8 mouse cellular contexts compared by ENCODE assay signal in the genomic region with DNA sequence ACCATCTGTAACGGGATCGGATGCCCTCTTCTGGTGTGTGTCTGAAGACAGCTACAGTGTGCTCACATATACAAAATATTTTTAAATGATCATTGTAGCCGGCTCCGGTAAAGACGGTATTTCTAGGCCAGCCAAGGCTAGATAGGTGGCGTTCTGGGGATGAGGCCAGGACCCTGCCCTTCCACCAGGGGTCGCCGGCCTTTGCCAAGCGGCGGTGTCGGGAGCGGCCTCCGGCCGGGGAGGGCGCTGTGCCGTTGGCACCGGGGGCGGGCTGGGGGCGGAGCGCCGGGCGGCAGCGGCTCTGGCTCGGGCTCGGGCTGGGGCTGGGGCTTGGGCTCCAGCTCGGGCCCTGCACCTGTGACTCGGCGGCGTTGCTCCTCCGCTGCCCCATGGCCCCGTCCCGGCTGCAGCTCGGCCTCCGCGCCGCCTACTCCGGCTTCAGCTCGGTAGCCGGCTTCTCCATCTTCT. TPM values are rescaled to one million over a fixed set of nuclear protein-coding genes. Genes with fewer than 3 reads are reported as not detected.
DNase-seq lines count a peak whose midpoint lies in the region; ATAC-seq and TF ChIP-seq lines count a peak whose summit lies in the region.

No protein-coding gene starts in this region.

- peak overlapping the region; percentile 81 for H3K9ac ChIP-seq in embryonic facial prominence, embryonic 12.5 days
- peak overlapping the region; percentile 89 for H3K9ac ChIP-seq in kidney, embryonic 14.5 days (ENCODE audit: low read depth, low read length)
- peak overlapping the region; percentile 78 for H3K9ac ChIP-seq in limb, embryonic 15.5 days
- H3K9ac ChIP-seq in midbrain, postnatal 0 days (replicated peaks; ENCODE audit: low read length, poor library complexity, severe bottlenecking): peak overlapping the region; percentile 98

- WGBS in embryonic facial prominence, embryonic 12.5 days: 2% methylated on average over 39 of the region's 39 CpGs
- 2% methylated on average over 39 of the region's 39 CpGs for WGBS in kidney, embryonic 14.5 days
- 4% methylated on average over 35 of the region's 39 CpGs for WGBS in limb, embryonic 15.5 days
- 2% methylated on average over 34 of the region's 39 CpGs for WGBS in midbrain, postnatal 0 days

- H3K4me2 ChIP-seq in embryonic facial prominence, embryonic 12.5 days (replicated peaks): peak overlapping the region; percentile 96
- peak overlapping the region; percentile 87 for H3K4me2 ChIP-seq in kidney, embryonic 14.5 days (replicated peaks; ENCODE audit: low read depth, low read length)
- peak overlapping the region; percentile 91 for H3K4me2 ChIP-seq in limb, embryonic 15.5 days
- peak overlapping the region; percentile 76 for H3K4me2 ChIP-seq in midbrain, postnatal 0 days (ENCODE audit: low read depth, low read length, poor library complexity, severe bottlenecking)

- DNase-seq in 3T3-L1 (ENCODE audit: low read depth, low spot score): peak; percentile 88
- peak; percentile 95 to 97 for DNase-seq in adrenal gland, postnatal 36 days
- peak; percentile 80 to 81 for DNase-seq in heart, adult 9 months (ENCODE audit: low spot score in 2 of 2)
- DNase-seq in midbrain, postnatal 0 days (ENCODE audit: low spot score): peak; percentile 90
- peak; percentile 90 to 96 for DNase-seq in spleen, postnatal 10 days (ENCODE audit: low spot score in 2 of 2)

- peak overlapping the region; percentile 77 for H3K4me3 ChIP-seq in embryonic facial prominence, embryonic 12.5 days
- H3K4me3 ChIP-seq in kidney, embryonic 14.5 days (ENCODE audit: low read length): peak overlapping the region; percentile 73
- peak overlapping the region; percentile 70 for H3K4me3 ChIP-seq in limb, embryonic 15.5 days
- H3K4me3 ChIP-seq in midbrain, postnatal 0 days (ENCODE audit: low read depth, low read length): peak overlapping the region; percentile 73

- peak overlapping the region; percentile 46; the same call in 1 of the 2 replicates for H3K27ac ChIP-seq in embryonic facial prominence, embryonic 12.5 days
- H3K27ac ChIP-seq in kidney, embryonic 14.5 days (ENCODE audit: low read depth, low read length): no peak overlapping the region
- H3K27ac ChIP-seq in limb, embryonic 15.5 days: peak overlapping the region; percentile 22; the same call in 1 of the 2 replicates
- H3K27ac ChIP-seq in midbrain, postnatal 0 days (ENCODE audit: low read depth, low read length): peak overlapping the region; percentile 65

- H3K36me3 ChIP-seq in embryonic facial prominence, embryonic 12.5 days: no peaks in the 10 kb centered on the region
- no peaks in the 10 kb centered on the region for H3K36me3 ChIP-seq in kidney, embryonic 14.5 days (ENCODE audit: control insufficient read depth, insufficient read depth, low read length)
- H3K36me3 ChIP-seq in limb, embryonic 15.5 days: peaks cover 3% of the 10 kb centered on the region; the same call in 1 of the 2 replicates
- H3K36me3 ChIP-seq in midbrain, postnatal 0 days (ENCODE audit: insufficient read depth, low read length): no peaks in the 10 kb centered on the region

- no peaks in the 10 kb centered on the region for H3K27me3 ChIP-seq in embryonic facial prominence, embryonic 12.5 days
- H3K27me3 ChIP-seq in kidney, embryonic 14.5 days (ENCODE audit: control insufficient read depth, insufficient read depth, low read length): no peaks in the 10 kb centered on the region; the same call in 1 of the 2 replicates
- H3K27me3 ChIP-seq in limb, embryonic 15.5 days: no peaks in the 10 kb centered on the region; the same call in 1 of the 2 replicates
- H3K27me3 ChIP-seq in midbrain, postnatal 0 days (ENCODE audit: insufficient read depth, low read length): 0 out of 2 replicates have a peak, but pooled peaks cover 3% of the 10 kb centered on the region

- TF ChIP-seq CTCF in midbrain, postnatal 0 days (IDR thresholded peaks at IDR 0.05): peak; percentile 87

- peaks cover 22% of the 10 kb centered on the region for H3K4me1 ChIP-seq in embryonic facial prominence, embryonic 12.5 days
- peaks cover 31% of the 10 kb centered on the region for H3K4me1 ChIP-seq in kidney, embryonic 14.5 days (ENCODE audit: control insufficient read depth, insufficient read depth, low read length)
- H3K4me1 ChIP-seq in limb, embryonic 15.5 days: peaks cover 70% of the 10 kb centered on the region
- H3K4me1 ChIP-seq in midbrain, postnatal 0 days (ENCODE audit: insufficient read depth, low read length): peaks cover 11% of the 10 kb centered on the region; the same call in 1 of the 2 replicates

- no peaks in the 10 kb centered on the region for H3K9me3 ChIP-seq in embryonic facial prominence, embryonic 12.5 days
- no peaks in the 10 kb centered on the region for H3K9me3 ChIP-seq in kidney, embryonic 14.5 days (ENCODE audit: control insufficient read depth, low read length)
- no peaks in the 10 kb centered on the region for H3K9me3 ChIP-seq in limb, embryonic 15.5 days
- H3K9me3 ChIP-seq in midbrain, postnatal 0 days (ENCODE audit: low read length): no peaks in the 10 kb centered on the region

- ATAC-seq in embryonic facial prominence, embryonic 12.5 days (ENCODE audit: insufficient number of reproducible peaks, insufficient read depth, low FRiP score, low TSS enrichment): peak; percentile 77
- peak; percentile 82 for ATAC-seq in kidney, embryonic 14.5 days (ENCODE audit: low FRiP score, low TSS enrichment)
- peak; percentile 56 for ATAC-seq in limb, embryonic 15.5 days (ENCODE audit: insufficient number of reproducible peaks, low FRiP score, low TSS enrichment, low read depth)
- ATAC-seq in midbrain, postnatal 0 days (ENCODE audit: low FRiP score): peak; percentile 82

RNA-seq across cellular contexts. Expression of a gene that starts 5.8 kb away (rescaled TPM):
- 100 to 1,000 TPM; 107 to 130 TPM for total RNA-seq in adrenal gland, postnatal 36 days (2021)
- polyA plus RNA-seq in embryonic facial prominence, embryonic 12.5 days (2016; fragmentation: Nextera tagmentation; extraction: Ambion mirVana): 29.4 and 32.6 TPM in 2 replicates
- 34.4 and 36.1 TPM in 2 replicates for polyA plus RNA-seq in kidney, embryonic 14.5 days (2014; fragmentation: Nextera tagmentation; extraction: Ambion mirVana)
- polyA plus RNA-seq in limb, embryonic 15.5 days (2015; fragmentation: Nextera tagmentation; extraction: Ambion mirVana): 58.7 and 59.0 TPM in 2 replicates
- total RNA-seq in midbrain, postnatal 0 days (2014; rRNA removed): 61.5 and 78.8 TPM in 2 replicates
- polyA plus RNA-seq in midbrain, postnatal 0 days (2015; fragmentation: Nextera tagmentation; extraction: Ambion mirVana): 152 and 173 TPM in 2 replicates

RNA-seq across cellular contexts. Expression of a gene that starts 16.4 kb away (rescaled TPM):
- 10 to 100 TPM; 15.0 to 20.8 TPM for total RNA-seq in adrenal gland, postnatal 36 days (2021)
- 10.5 and 10.8 TPM in 2 replicates for polyA plus RNA-seq in embryonic facial prominence, embryonic 12.5 days (2016; fragmentation: Nextera tagmentation; extraction: Ambion mirVana)
- 11.9 and 15.7 TPM in 2 replicates for polyA plus RNA-seq in kidney, embryonic 14.5 days (2014; fragmentation: Nextera tagmentation; extraction: Ambion mirVana)
- 9.8 and 10.7 TPM in 2 replicates for polyA plus RNA-seq in limb, embryonic 15.5 days (2015; fragmentation: Nextera tagmentation; extraction: Ambion mirVana)
- 34.9 and 39.7 TPM in 2 replicates for total RNA-seq in midbrain, postnatal 0 days (2014; rRNA removed)
- polyA plus RNA-seq in midbrain, postnatal 0 days (2015; fragmentation: Nextera tagmentation; extraction: Ambion mirVana): 15.8 and 16.5 TPM in 2 replicates

RNA-seq across cellular contexts. Expression of a gene that starts 53.0 kb away (rescaled TPM):
- total RNA-seq in adrenal gland, postnatal 36 days (2021): under 1 TPM; 0.66 to 0.70 TPM
- 0.09 and 0.33 TPM in 2 replicates for polyA plus RNA-seq in embryonic facial prominence, embryonic 12.5 days (2016; fragmentation: Nextera tagmentation; extraction: Ambion mirVana)
- polyA plus RNA-seq in kidney, embryonic 14.5 days (2014; fragmentation: Nextera tagmentation; extraction: Ambion mirVana): 0.20 and 0.34 TPM in 2 replicates
- 60.0 and 68.0 TPM in 2 replicates for polyA plus RNA-seq in limb, embryonic 15.5 days (2015; fragmentation: Nextera tagmentation; extraction: Ambion mirVana)
- 0.33 and 0.66 TPM in 2 replicates for total RNA-seq in midbrain, postnatal 0 days (2014; rRNA removed)
- 0.20 TPM in 2 replicates for polyA plus RNA-seq in midbrain, postnatal 0 days (2015; fragmentation: Nextera tagmentation; extraction: Ambion mirVana)

Comparison
In these comparisons a context has a peak if more than half of its experiments do, and no peak if none do; other contexts are left out.
1. RNA of a gene that starts 53.0 kb away (polyA plus RNA-seq): 60.0 to 68.0 TPM in limb, embryonic 15.5 days; 0.09 to 0.33 TPM in embryonic facial prominence, embryonic 12.5 days, 0.20 to 0.34 TPM in kidney, embryonic 14.5 days and 0.20 TPM in midbrain, postnatal 0 days; every median in the first group is over 10 times any median in the second.
2. Peak in every context shown above with its lines, with median percentiles within 50 percentile points of each other: DNase-seq, ATAC-seq, H3K4me2 ChIP-seq, H3K4me3 ChIP-seq and H3K9ac ChIP-seq.